In genomic region chr5:18563073-18563472, GRCm38 (mm10) we compare ENCODE assay signal across 17 mouse cellular contexts.
"Had no signal": no experiment of that assay in that cellular context is flagged by ENCODE, and none has a peak within 500 bp of the region (broad histone marks: within the 10 kb centered on the region; RNA-seq: fewer than 3 reads in every experiment).

No protein-coding gene starts in this region.

- DNase-seq: lung, adult 18-20 months; lung, embryonic 14.5 days; lung, postnatal 10 days; lung, postnatal 4 days; retina, postnatal 1 day; right cerebral cortex, adult 18-20 months; right cerebral cortex, postnatal 14 days; thymus, adult 2 months; thymus, postnatal 36 days had no signal

- H3K4me1 ChIP-seq: midbrain, embryonic 13.5 days; midbrain, embryonic 15.5 days; neural tube, embryonic 13.5 days; neural tube, embryonic 15.5 days; stomach, embryonic 15.5 days had no signal

- H3K27ac ChIP-seq: midbrain, embryonic 10.5 days; midbrain, embryonic 13.5 days; midbrain, embryonic 15.5 days; neural tube, embryonic 13.5 days; neural tube, embryonic 15.5 days; stomach, embryonic 15.5 days; stomach, postnatal 0 days had no signal

- H3K4me2 ChIP-seq: lung, embryonic 14.5 days; midbrain, embryonic 13.5 days; midbrain, embryonic 15.5 days; neural tube, embryonic 13.5 days; neural tube, embryonic 15.5 days; stomach, embryonic 15.5 days had no signal

- H3K9ac ChIP-seq: lung, embryonic 14.5 days; midbrain, embryonic 13.5 days; midbrain, embryonic 15.5 days; neural tube, embryonic 13.5 days; neural tube, embryonic 15.5 days; stomach, embryonic 15.5 days had no signal

- H3K9me3 ChIP-seq: midbrain, embryonic 10.5 days; midbrain, embryonic 13.5 days; midbrain, embryonic 15.5 days; neural tube, embryonic 13.5 days; neural tube, embryonic 15.5 days; stomach, embryonic 15.5 days had no signal

- H3K4me3 ChIP-seq: midbrain, embryonic 10.5 days; midbrain, embryonic 13.5 days; midbrain, embryonic 15.5 days; myocyte; neural tube, embryonic 13.5 days; neural tube, embryonic 15.5 days; stomach, embryonic 15.5 days had no signal

- H3K27me3 ChIP-seq: midbrain, embryonic 13.5 days; midbrain, embryonic 15.5 days; neural tube, embryonic 13.5 days; neural tube, embryonic 15.5 days; stomach, embryonic 15.5 days had no signal

- H3K36me3 ChIP-seq: midbrain, embryonic 10.5 days; midbrain, embryonic 13.5 days; midbrain, embryonic 15.5 days; neural tube, embryonic 13.5 days; neural tube, embryonic 15.5 days; stomach, embryonic 15.5 days had no signal

- ATAC-seq: midbrain, embryonic 13.5 days; midbrain, embryonic 15.5 days had no signal
